Mouse (Mus musculus) intestine, embryonic 14.5 days (tissue): Measurements from ENCODE around the gene Gipc3. TPM values are rescaled to one million over a fixed set of nuclear protein-coding genes. Genes with fewer than 3 reads are reported as not detected.

Experiments
- ATAC-seq: fragments of 200-750 bp; cut with Nextera tagmentation; replicated peaks from 2 replicates; pipeline ENCODE4 v1.8.0; 2017; ENCODE audit warnings: low read depth, moderate number of reproducible peaks, moderate TSS enrichment, moderate library complexity; ENCODE audit not compliant: low FRiP score, low TSS enrichment
- DNase-seq: peaks from one replicate; pipeline ENCODE4 v3.0.0-alpha.2; 2018; ENCODE audit warnings: low spot score
- H3K27ac ChIP-seq: fragments of 300-500 bp; sonication (generic); 2 replicates; pipeline ENCODE4 v1.5.1; 2014; ENCODE audit warnings: low read depth, mild to moderate bottlenecking, control low read depth
- H3K27me3 ChIP-seq: fragments of 300-500 bp; sonication (generic); replicated peaks from 2 replicates; pipeline ENCODE4 v1.6.1; 2014; ENCODE audit warnings: low read length, control low read depth; ENCODE audit not compliant: control insufficient read depth, insufficient read depth
- H3K36me3 ChIP-seq: fragments of 300-500 bp; sonication (generic); 2 replicates; pipeline ENCODE4 v1.6.1; 2014; ENCODE audit warnings: low read length, control low read depth; ENCODE audit not compliant: control insufficient read depth, insufficient read depth
- H3K4me1 ChIP-seq: fragments of 300-500 bp; sonication (generic); replicated peaks from 2 replicates; pipeline ENCODE4 v1.6.1; 2014; ENCODE audit warnings: low read length, control low read depth, mixed read lengths; ENCODE audit not compliant: control insufficient read depth, insufficient read depth
- H3K4me2 ChIP-seq: fragments of 300-500 bp; sonication (generic); 2 replicates; pipeline ENCODE4 v1.6.1; 2014; ENCODE audit warnings: low read length
- H3K4me3 ChIP-seq: fragments of 300-500 bp; sonication (generic); 2 replicates; pipeline ENCODE4 v1.5.1; 2014; ENCODE audit warnings: low read depth, low read length, control low read depth, mixed read lengths
- H3K9ac ChIP-seq: fragments of 300-500 bp; sonication (generic); 2 replicates; pipeline ENCODE4 v1.6.1; 2014; ENCODE audit warnings: mild to moderate bottlenecking, low read length
- H3K9me3 ChIP-seq: fragments of 300-500 bp; sonication (generic); 2 replicates; pipeline ENCODE4 v1.6.1; 2016; ENCODE audit warnings: low read length, control low read depth; ENCODE audit not compliant: control insufficient read depth
- WGBS: fragments of 180-500 bp; shearing (Covaris S2); extraction: QIAGEN DNeasy Blood & Tissue Kit; methylation state at CpG from one replicate; pipeline ENCODE4 v1.1.7; 2014; 5-methylcytosine and 5-hydroxymethylcytosine counted together
- polyA plus RNA-seq: library from polyadenylated mRNA; unstranded; fragments of >200 nt; fragmentation: Nextera tagmentation; extraction: Ambion mirVana; gene quantifications from 2 replicates; pipeline ENCODE4 v1.2.1, GENCODE M21; 2014

Gipc3 gene
- polyA plus RNA-seq, 1 experiment from 2014 or later, result 0.07 TPM

- Histone ChIP-seq H3K27me3 (no peaks in the 10 kb centered on the region), H3K9ac (peak within 1 kb of the TSS; percentile 85), H3K36me3 (peaks cover 26% of the 10 kb centered on the region), H3K27ac (peak within 1 kb of the TSS; percentile 81), H3K9me3 (no peaks in the 10 kb centered on the region), H3K4me1 (peaks cover 15% of the 10 kb centered on the region), H3K4me2 (peak within 1 kb of the TSS; percentile 86), H3K4me3 (peak within 1 kb of the TSS; percentile 71)
- ATAC-seq, result peak; percentile 64
- peak; percentile 55 for DNase-seq
- WGBS, result under 1% methylated on average over 56 of the region's 59 CpGs
Measured at GRCm38 (mm10) chr10:81377793-81378552, 34.9 kb upstream of the Gipc3 start, which contains the start of gene Fzr1. TSS of gene Fzr1 (minus strand) at chr10:81378516.

GRCm38 (mm10) chr10:81377362-81377664, 34.2 kb upstream of the Gipc3 start:
- peak overlapping the region; percentile 71 for H3K4me3 ChIP-seq
- DNase-seq (no peak), ATAC-seq (no peak)
- peaks cover 15% of the 10 kb centered on the region for H3K4me1 ChIP-seq
- 44% methylated on average over 2 of the region's 2 CpGs for WGBS
- H3K27ac ChIP-seq, result peak overlapping the region; percentile 27; the same call in 1 of the 2 replicates
- peak overlapping the region; percentile 86 for H3K4me2 ChIP-seq
- H3K36me3 ChIP-seq, result peaks cover 32% of the 10 kb centered on the region
- H3K9ac ChIP-seq, result peak overlapping the region; percentile 85
- no peaks in the 10 kb centered on the region for H3K27me3 ChIP-seq
- no peaks in the 10 kb centered on the region for H3K9me3 ChIP-seq

GRCm38 (mm10) chr10:81376561-81377361, 33.7 kb upstream of the Gipc3 start:
- ATAC-seq (no peak), DNase-seq (peak; percentile 55)
- Histone ChIP-seq H3K36me3 (peaks cover 37% of the 10 kb centered on the region), H3K9ac (peak overlapping the region; percentile 85), H3K27me3 (no peaks in the 10 kb centered on the region), H3K4me2 (peak overlapping the region; percentile 86), H3K4me1 (peaks cover 15% of the 10 kb centered on the region), H3K4me3 (peak overlapping the region; percentile 71), H3K9me3 (no peaks in the 10 kb centered on the region), H3K27ac (peak overlapping the region; percentile 27; the same call in 1 of the 2 replicates)
- WGBS, result 38% methylated on average over 6 of the region's 6 CpGs

DNA sequence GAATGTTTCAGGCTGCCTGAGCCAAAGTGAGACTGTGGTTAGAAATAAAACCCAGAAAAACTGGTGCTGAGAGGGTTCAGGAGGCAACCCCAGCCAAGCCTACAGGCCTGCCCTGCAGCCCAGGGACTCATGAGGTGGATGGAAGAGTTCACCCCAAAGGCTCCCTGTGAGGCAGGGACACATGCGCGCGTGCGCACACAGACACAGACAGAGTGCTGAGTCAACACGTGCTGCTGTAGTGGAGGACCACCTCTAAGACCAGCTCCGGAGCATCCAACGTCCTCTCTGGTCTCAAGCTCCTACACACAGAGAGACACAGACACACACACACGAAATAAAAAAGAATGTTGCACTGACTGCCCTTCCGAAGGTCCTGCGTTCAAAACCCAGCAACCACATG, 32.3 kb upstream of the Gipc3 start:
- WGBS, result 94% methylated on average over 10 of the region's 10 CpGs
- no peak for ATAC-seq

GRCm38 (mm10) chr10:81367207-81367495, 24.1 kb upstream of the Gipc3 start:
- Histone ChIP-seq H3K36me3 (peaks cover 59% of the 10 kb centered on the region), H3K4me2 (no peak overlapping the region), H3K9ac (no peak overlapping the region), H3K4me3 (no peak overlapping the region), H3K27me3 (peaks cover 29% of the 10 kb centered on the region), H3K9me3 (no peaks in the 10 kb centered on the region), H3K27ac (no peak overlapping the region), H3K4me1 (peaks cover 19% of the 10 kb centered on the region)
- DNase-seq (no peak), ATAC-seq (no peak)
- WGBS, result 82% methylated on average over 6 of the region's 6 CpGs

More for the DNA sequence above, 32.3 kb upstream of the Gipc3 start:
- Histone ChIP-seq H3K27me3 (no peaks in the 10 kb centered on the region), H3K36me3 (peaks cover 51% of the 10 kb centered on the region), H3K4me3 (no peak overlapping the region), H3K4me1 (peaks cover 15% of the 10 kb centered on the region), H3K4me2 (no peak overlapping the region), H3K27ac (no peak overlapping the region), H3K9ac (no peak overlapping the region), H3K9me3 (no peaks in the 10 kb centered on the region)
- DNase-seq, result no peak

DNA sequence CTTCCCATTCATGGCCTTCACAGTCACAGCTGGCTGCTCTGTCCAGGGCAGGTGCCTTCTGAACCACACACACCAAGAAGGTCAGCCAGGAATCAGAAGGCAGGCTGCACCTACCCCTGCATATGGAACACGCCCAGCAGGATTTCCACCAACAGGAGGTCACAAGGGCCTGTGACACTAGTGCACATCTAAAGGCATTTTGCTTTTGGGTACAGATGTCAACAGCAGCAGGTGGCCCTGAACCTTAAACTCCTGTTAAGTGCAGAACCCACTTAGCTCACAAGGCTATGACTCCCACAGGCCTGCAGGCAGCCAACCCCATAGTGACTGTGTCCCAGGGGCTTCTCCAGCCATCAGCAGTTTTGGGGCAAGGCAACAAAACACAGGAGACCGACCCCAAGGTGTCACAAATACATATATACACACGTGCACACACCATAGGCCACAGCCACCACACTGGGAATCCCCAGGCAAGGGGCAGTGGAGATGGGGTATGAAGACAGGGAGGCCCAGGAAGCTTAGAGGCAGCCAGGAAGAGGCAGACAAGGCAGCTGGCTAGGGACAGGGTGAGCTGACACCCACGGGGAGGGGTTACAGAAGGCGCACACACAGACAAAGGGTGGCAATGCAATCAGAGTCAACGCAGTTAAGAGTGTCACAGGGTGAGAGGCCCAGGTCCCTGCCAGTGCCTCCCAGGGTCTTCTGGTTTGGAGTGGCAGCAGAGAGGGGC, 23.6 kb upstream of the Gipc3 start:
- no peak overlapping the region for H3K4me3 ChIP-seq
- no peaks in the 10 kb centered on the region for H3K9me3 ChIP-seq
- no peak overlapping the region for H3K4me2 ChIP-seq
- no peak overlapping the region for H3K9ac ChIP-seq
- peaks cover 59% of the 10 kb centered on the region for H3K36me3 ChIP-seq
- no peak overlapping the region for H3K27ac ChIP-seq
- H3K4me1 ChIP-seq, result peaks cover 19% of the 10 kb centered on the region
- WGBS, result 76% methylated on average over 6 of the region's 6 CpGs
- ATAC-seq, result no peak
- H3K27me3 ChIP-seq, result peaks cover 29% of the 10 kb centered on the region
- DNase-seq, result no peak

DNA sequence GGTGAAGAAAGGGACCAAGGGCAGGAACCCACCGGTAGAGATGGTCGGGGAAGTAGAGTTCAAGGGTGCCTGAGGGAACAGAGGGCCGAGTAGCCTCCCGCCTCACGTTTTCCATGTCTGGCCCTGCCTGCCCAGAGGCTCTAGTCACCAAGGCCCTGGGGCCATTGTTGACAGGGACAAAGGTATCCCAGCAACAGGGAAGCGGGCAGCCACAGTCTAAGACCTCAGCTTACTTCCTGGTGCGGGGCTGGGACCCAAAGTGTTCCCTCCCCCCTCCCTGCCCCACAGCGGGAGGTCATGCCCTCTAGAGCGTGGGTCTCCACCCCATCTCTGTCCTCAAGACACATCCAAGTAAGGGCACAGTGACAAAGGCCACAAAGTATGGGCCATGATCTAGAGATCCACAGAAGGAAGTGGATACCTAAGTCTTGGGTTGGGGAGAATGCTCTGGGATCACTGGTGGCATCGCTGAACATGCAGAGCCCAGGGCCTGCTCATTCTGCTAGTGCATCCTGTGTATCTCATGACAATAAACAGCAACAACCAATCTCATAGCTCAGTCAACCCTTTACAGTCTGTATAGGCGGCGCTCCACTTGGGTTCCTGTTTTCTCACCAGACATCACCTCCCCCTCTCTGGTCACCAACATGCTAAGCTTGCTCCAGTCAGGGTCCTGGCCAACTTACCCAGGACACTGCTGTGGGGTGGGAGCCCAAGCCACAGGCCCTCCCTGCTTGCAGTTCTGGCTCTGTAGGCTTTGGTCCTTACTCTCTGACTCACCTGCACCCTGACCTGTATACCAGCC, 22.8 kb upstream of the Gipc3 start, which contains the start of gene 4930404N11Rik:
Gene 4930404N11Rik (minus strand): TSS at position 145 of the 805 bp plus-strand sequence.
- WGBS, result 35% methylated on average over 12 of the region's 12 CpGs
- Histone ChIP-seq H3K4me3 (peak within 1 kb of the TSS; percentile 32; the same call in 1 of the 2 replicates), H3K4me2 (peak within 1 kb of the TSS; percentile 56), H3K27ac (no peak within 1 kb of the TSS), H3K4me1 (peaks cover 19% of the 10 kb centered on the region), H3K9ac (0 out of 2 replicates have a peak within 1 kb of the TSS, but pooled peaks have one; percentile 16), H3K27me3 (peaks cover 29% of the 10 kb centered on the region), H3K9me3 (no peaks in the 10 kb centered on the region), H3K36me3 (peaks cover 53% of the 10 kb centered on the region)
- ATAC-seq, result peak; percentile 26
- peak; percentile 72 for DNase-seq

DNA sequence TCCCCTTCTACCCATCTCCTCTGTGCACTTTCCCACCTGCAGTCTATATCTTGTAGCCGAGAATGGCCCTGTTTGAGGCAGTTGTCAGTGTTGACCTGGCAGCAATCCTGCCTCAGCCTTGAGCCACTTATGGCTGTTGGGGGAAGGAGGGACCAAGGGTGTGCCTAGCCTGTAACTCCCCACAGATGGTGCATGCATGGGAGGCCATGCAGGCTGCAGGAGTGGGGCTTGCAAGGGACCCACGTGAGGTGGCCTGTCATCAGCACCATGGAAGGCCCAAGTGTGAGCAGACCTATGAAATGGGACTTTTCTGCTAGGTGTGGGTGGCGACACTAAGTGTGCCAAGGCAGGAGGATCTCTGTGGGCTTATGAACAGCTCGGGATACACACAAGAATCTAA, 22.0 kb upstream of the Gipc3 start:
- peak; percentile 21; the same call in 1 of the 2 replicates for ATAC-seq
- Histone ChIP-seq H3K4me3 (peak overlapping the region; percentile 32; the same call in 1 of the 2 replicates), H3K9ac (no peak overlapping the region), H3K4me2 (no peak overlapping the region), H3K9me3 (no peaks in the 10 kb centered on the region), H3K27ac (no peak overlapping the region), H3K4me1 (peaks cover 19% of the 10 kb centered on the region), H3K36me3 (peaks cover 45% of the 10 kb centered on the region), H3K27me3 (peaks cover 29% of the 10 kb centered on the region)
- no peak for DNase-seq
- 37% methylated on average over 4 of the region's 4 CpGs for WGBS
